Mouse (Mus musculus) CD4-positive naive resting alpha-beta T cell, adult 76 days (primary cell): Measurements from ENCODE around the gene Optc. TPM values are rescaled to one million over a fixed set of nuclear protein-coding genes. Genes with fewer than 3 reads are reported as not detected.

Experiments
- total RNA-seq: library from RNA; stranded (reverse); gene quantifications from one replicate; pipeline ENCODE4 v1.2.4, GENCODE M21; 2023

Optc gene
- total RNA-seq: not detected

GRCm38 (mm10) chr1:133907949-133908658 lies at the start of gene Optc:
Optc (minus strand) TSS chr1:133907999.

GRCm38 (mm10) chr1:133921304-133921751 lies 13.5 kb upstream of the Optc start, which contains the start of gene Prelp:
Prelp (minus strand) TSS chr1:133921414.

Other genes starting within 250 kb of the Optc start
- gene Zbed6, start 247.1 kb downstream of the Optc start, total RNA-seq: 25.9 TPM
- 52.8 TPM for gene Gm38394, start 246.7 kb downstream of the Optc start, total RNA-seq
- 45.9 TPM for gene Lax1, start 217.9 kb downstream of the Optc start, total RNA-seq
- gene Atp2b4, start 107.0 kb downstream of the Optc start, total RNA-seq: 3.9 TPM
- not detected for gene Prelp, start 13.4 kb upstream of the Optc start, total RNA-seq
- gene Fmod, start 129.3 kb upstream of the Optc start, total RNA-seq: not detected
- 248 TPM for gene Btg2, start 171.1 kb upstream of the Optc start, total RNA-seq
- gene Chit1, start 203.2 kb upstream of the Optc start, total RNA-seq: not detected